Mouse (Mus musculus): Measurements from ENCODE around the gene Atp2b1. TPM values are rescaled to one million over a fixed set of nuclear protein-coding genes. Genes with fewer than 3 reads are reported as not detected.

The Atp2b1 gene
- total RNA-seq, 1 experiment = 66.8 TPM

DNA sequence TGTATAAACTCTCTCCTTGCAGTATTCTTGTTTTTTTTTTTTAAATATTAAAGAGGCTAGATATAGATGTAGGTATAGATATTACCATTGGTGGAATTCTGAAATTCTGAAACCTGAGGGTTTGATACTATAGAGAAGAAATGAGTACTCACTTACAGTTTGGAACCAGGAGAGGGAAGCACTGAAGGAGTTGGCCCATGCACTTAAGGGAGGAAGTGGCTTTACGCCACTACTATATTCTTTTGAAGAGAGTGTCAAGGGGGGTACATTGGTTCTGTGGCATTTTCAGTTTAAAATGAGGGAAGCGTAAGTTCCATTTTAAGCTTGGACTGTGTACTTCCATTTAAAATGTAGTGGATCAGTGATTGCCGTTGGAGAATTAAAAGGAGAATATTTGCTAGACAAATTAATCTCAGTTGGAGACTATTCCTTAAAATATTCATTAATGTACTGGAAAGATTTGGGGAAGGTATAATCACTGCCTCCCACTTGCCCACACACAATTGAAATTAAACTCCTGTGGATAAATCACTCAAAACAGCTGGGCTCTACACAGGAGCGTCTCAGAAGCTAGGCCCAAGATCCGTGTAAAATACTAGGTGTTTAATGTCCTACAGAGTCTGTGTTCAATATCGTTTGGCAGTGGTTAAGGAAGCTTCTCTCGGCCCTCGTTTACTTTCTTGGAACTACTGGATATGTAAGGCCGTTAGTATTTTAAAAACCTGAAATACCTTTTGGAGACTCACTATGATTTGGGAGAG, 32.0 kb downstream of the Atp2b1 start:
- Histone ChIP-seq H3K9ac (ENCODE audit: insufficient read depth, low read depth, low read length, poor library complexity, severe bottlenecking) (no peak overlapping the region), H3K9me3 (ENCODE audit: control insufficient read depth, insufficient read depth, low read depth, low read length) (no peaks in the 10 kb centered on the region), H3K4me1 (ENCODE audit: control insufficient read depth in 2 of 2, insufficient read depth in 2 of 2, low read length in 2 of 2, poor library complexity in 1 of 2) (no peaks in the 10 kb centered on the region), H3K27ac (ENCODE audit: insufficient read depth, low read depth, low read length, poor library complexity, severe bottlenecking) (no peak overlapping the region), H3K4me3 (ENCODE audit: insufficient read depth in 1 of 2, low read depth in 1 of 2, low read length in 2 of 2, poor library complexity in 1 of 2, severe bottlenecking in 1 of 2) (no peak overlapping the region), H3K36me3 (ENCODE audit: control insufficient read depth, insufficient read depth, low read length, poor library complexity, severe bottlenecking) (no peaks in the 10 kb centered on the region)
- no peak for DNase-seq (ENCODE audit: low read depth, low spot score)
- in situ Hi-C loops (cut with MboI; ENCODE audit: low sequenced_read_pairs in 2 of 2, unreplicated experiment in 2 of 2) = no loop called here
- TF ChIP-seq MAFK (IDR thresholded peaks at IDR 0.05; ENCODE audit: insufficient read depth, low read depth, low read length) = no peak
- TF ChIP-seq HCFC1 (IDR thresholded peaks at IDR 0.05; ENCODE audit: borderline replicate concordance, insufficient read depth, low read length) = no peak
- TF ChIP-seq ZNF384 (IDR thresholded peaks at IDR 0.05; ENCODE audit: low read depth, low read length) = no peak
- TF ChIP-seq ZC3H11A (IDR thresholded peaks at IDR 0.05; ENCODE audit: borderline replicate concordance, low read depth, low read length) = no peak
- no peak for TF ChIP-seq CHD2 (IDR thresholded peaks at IDR 0.05; ENCODE audit: low read depth, low read length)

DNA sequence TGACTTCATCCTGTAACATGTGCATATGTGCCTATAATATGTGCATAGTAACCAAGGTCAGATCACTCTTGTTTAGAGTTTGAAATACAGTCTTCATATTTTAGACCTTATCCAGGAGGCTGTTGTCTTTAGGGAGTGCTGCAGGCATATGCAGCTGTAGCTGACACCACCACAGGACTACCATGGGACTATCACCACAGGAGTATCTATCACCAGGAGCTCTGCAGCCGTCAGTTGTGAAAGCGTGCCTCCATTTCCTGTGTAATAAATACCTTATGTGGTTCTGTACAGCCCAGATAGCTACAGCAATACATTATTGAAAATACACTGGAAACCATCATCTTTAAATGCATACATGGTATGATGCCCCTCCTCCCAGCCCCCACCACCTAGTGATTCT, 33.0 kb downstream of the Atp2b1 start:
- H3K9me3 ChIP-seq (ENCODE audit: control insufficient read depth, insufficient read depth, low read depth, low read length) = no peaks in the 10 kb centered on the region
- H3K27ac ChIP-seq (ENCODE audit: insufficient read depth, low read depth, low read length, poor library complexity, severe bottlenecking) = no peak overlapping the region
- H3K4me1 ChIP-seq (ENCODE audit: control insufficient read depth in 2 of 2, insufficient read depth in 2 of 2, low read length in 2 of 2, poor library complexity in 1 of 2) = no peaks in the 10 kb centered on the region
- no peak for DNase-seq (ENCODE audit: low read depth, low spot score)
- in situ Hi-C loops (cut with MboI; ENCODE audit: low sequenced_read_pairs in 2 of 2, unreplicated experiment in 2 of 2) = no loop called here
- no peak overlapping the region for H3K4me3 ChIP-seq (ENCODE audit: insufficient read depth in 1 of 2, low read depth in 1 of 2, low read length in 2 of 2, poor library complexity in 1 of 2, severe bottlenecking in 1 of 2)
- no peak for TF ChIP-seq ZC3H11A (IDR thresholded peaks at IDR 0.05; ENCODE audit: borderline replicate concordance, low read depth, low read length)
- no peak for TF ChIP-seq ZNF384 (IDR thresholded peaks at IDR 0.05; ENCODE audit: low read depth, low read length)
- TF ChIP-seq MAFK (IDR thresholded peaks at IDR 0.05; ENCODE audit: insufficient read depth, low read depth, low read length) = no peak
- no peak for TF ChIP-seq CHD2 (IDR thresholded peaks at IDR 0.05; ENCODE audit: low read depth, low read length)
- TF ChIP-seq HCFC1 (IDR thresholded peaks at IDR 0.05; ENCODE audit: borderline replicate concordance, insufficient read depth, low read length) = no peak
- no peak overlapping the region for H3K9ac ChIP-seq (ENCODE audit: insufficient read depth, low read depth, low read length, poor library complexity, severe bottlenecking)
- H3K36me3 ChIP-seq (ENCODE audit: control insufficient read depth, insufficient read depth, low read length, poor library complexity, severe bottlenecking) = no peaks in the 10 kb centered on the region

DNA sequence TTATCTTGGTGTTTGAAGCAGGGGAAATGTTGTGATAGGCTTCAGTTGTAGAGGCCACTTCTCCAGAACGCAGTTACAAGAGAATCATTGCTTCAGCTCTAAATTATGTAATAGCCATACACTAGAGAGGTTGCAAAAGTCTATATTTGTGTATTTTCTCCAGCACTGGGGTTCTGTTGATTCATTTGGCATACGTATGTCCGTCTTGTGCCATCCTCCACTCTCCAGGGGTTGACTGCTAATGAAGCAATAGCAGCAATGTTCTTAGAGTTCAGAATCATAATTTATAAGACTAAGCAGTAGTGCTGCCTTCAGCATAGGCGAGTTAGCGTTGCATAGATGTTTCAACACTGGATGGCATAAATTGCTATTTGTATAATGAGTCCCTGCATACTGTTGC, 33.9 kb downstream of the Atp2b1 start:
- no peak overlapping the region for H3K27ac ChIP-seq (ENCODE audit: insufficient read depth, low read depth, low read length, poor library complexity, severe bottlenecking)
- no peak for DNase-seq (ENCODE audit: low read depth, low spot score)
- no peak overlapping the region for H3K4me3 ChIP-seq (ENCODE audit: insufficient read depth in 1 of 2, low read depth in 1 of 2, low read length in 2 of 2, poor library complexity in 1 of 2, severe bottlenecking in 1 of 2)
- H3K36me3 ChIP-seq (ENCODE audit: control insufficient read depth, insufficient read depth, low read length, poor library complexity, severe bottlenecking) = no peaks in the 10 kb centered on the region
- no peaks in the 10 kb centered on the region for H3K4me1 ChIP-seq (ENCODE audit: control insufficient read depth in 2 of 2, insufficient read depth in 2 of 2, low read length in 2 of 2, poor library complexity in 1 of 2)
- no peaks in the 10 kb centered on the region for H3K9me3 ChIP-seq (ENCODE audit: control insufficient read depth, insufficient read depth, low read depth, low read length)
- in situ Hi-C loops (cut with MboI; ENCODE audit: low sequenced_read_pairs in 2 of 2, unreplicated experiment in 2 of 2) = no loop called here
- no peak for TF ChIP-seq HCFC1 (IDR thresholded peaks at IDR 0.05; ENCODE audit: borderline replicate concordance, insufficient read depth, low read length)
- no peak overlapping the region for H3K9ac ChIP-seq (ENCODE audit: insufficient read depth, low read depth, low read length, poor library complexity, severe bottlenecking)

DNA sequence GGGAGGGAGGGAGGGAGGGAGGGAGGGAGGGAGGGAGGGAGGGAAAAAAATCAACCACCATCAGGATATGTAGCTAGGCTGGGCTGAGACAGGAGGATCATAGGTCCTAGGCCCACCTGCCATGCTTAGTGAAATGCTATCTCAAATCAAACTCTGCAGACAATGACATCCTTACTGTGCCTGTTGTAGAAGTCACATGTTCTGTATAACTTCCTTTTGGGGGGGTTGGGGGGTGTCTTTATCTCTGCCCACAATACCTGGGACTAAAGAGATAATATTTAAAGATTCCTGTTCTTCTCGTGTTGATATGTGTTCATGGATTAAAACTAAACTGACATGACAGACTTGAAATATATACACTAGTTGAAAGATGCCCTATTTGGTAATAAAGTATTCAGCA, 35.5 kb downstream of the Atp2b1 start:
- H3K4me3 ChIP-seq (ENCODE audit: insufficient read depth in 1 of 2, low read depth in 1 of 2, low read length in 2 of 2, poor library complexity in 1 of 2, severe bottlenecking in 1 of 2) = no peak overlapping the region
- in situ Hi-C loops (cut with MboI; ENCODE audit: low sequenced_read_pairs in 2 of 2, unreplicated experiment in 2 of 2) = no loop called here
- no peaks in the 10 kb centered on the region for H3K9me3 ChIP-seq (ENCODE audit: control insufficient read depth, insufficient read depth, low read depth, low read length)
- no peak overlapping the region for H3K9ac ChIP-seq (ENCODE audit: insufficient read depth, low read depth, low read length, poor library complexity, severe bottlenecking)
- DNase-seq (ENCODE audit: low read depth, low spot score) = no peak
- no peak overlapping the region for H3K27ac ChIP-seq (ENCODE audit: insufficient read depth, low read depth, low read length, poor library complexity, severe bottlenecking)
- no peaks in the 10 kb centered on the region for H3K4me1 ChIP-seq (ENCODE audit: control insufficient read depth in 2 of 2, insufficient read depth in 2 of 2, low read length in 2 of 2, poor library complexity in 1 of 2)
- H3K36me3 ChIP-seq (ENCODE audit: control insufficient read depth, insufficient read depth, low read length, poor library complexity, severe bottlenecking) = no peaks in the 10 kb centered on the region
- TF ChIP-seq MAFK (IDR thresholded peaks at IDR 0.05; ENCODE audit: insufficient read depth, low read depth, low read length) (no peak), CHD2 (IDR thresholded peaks at IDR 0.05; ENCODE audit: low read depth, low read length) (no peak), HCFC1 (IDR thresholded peaks at IDR 0.05; ENCODE audit: borderline replicate concordance, insufficient read depth, low read length) (no peak), ZC3H11A (IDR thresholded peaks at IDR 0.05; ENCODE audit: borderline replicate concordance, low read depth, low read length) (no peak), ZNF384 (IDR thresholded peaks at IDR 0.05; ENCODE audit: low read depth, low read length) (no peak)

All from ES-E14 (cell line).